Mouse (Mus musculus) spleen, adult 2 months (tissue): ENCODE measurements around the gene Ccdc146.

ENCODE experiments used
- CTCF ChIP-seq: fragments of 200-500 bp; IDR thresholded peaks from 2 replicates; pipeline ENCODE4 v1.5.1; 2011; ENCODE audit warnings: mild to moderate bottlenecking, inconsistent platforms; ENCODE audit not compliant: insufficient read depth, insufficient read length, insufficient replicate concordance; ENCODE audit errors: extremely low read depth
- POLR2A ChIP-seq: fragments of 200-500 bp; IDR thresholded peaks from 2 replicates; pipeline ENCODE4 v1.6.1; 2011; ENCODE audit warnings: low read depth, low read length, inconsistent platforms

GRCm38 (mm10) chr5:21257126-21257525, 167.4 kb downstream of the Ccdc146 start:
- TF ChIP-seq POLR2A (no peak), CTCF (no peak)
